Mouse (Mus musculus) intestine, embryonic 14.5 days (tissue): ENCODE data around the gene Oxt. TPM values are rescaled to one million over a fixed set of nuclear protein-coding genes. Genes with fewer than 3 reads are reported as not detected.
A peak's percentile ranks its signal among the peaks of the same experiment; 100 is the strongest.
"Not testable (repeated sequence)": the region's sequence is repeated elsewhere in the genome, so short reads cannot be mapped to it uniquely, and the experiment has no call there.

Source experiments
- ATAC-seq: fragments of 200-750 bp; cut with Nextera tagmentation; replicated peaks from 2 replicates; pipeline ENCODE4 v1.8.0; 2017; ENCODE audit warnings: low read depth, moderate number of reproducible peaks, moderate TSS enrichment, moderate library complexity; ENCODE audit not compliant: low FRiP score, low TSS enrichment
- DNase-seq: peaks from one replicate; pipeline ENCODE4 v3.0.0-alpha.2; 2018; ENCODE audit warnings: low spot score
- H3K27ac ChIP-seq: fragments of 300-500 bp; sonication (generic); 2 replicates; pipeline ENCODE4 v1.5.1; 2014; ENCODE audit warnings: low read depth, mild to moderate bottlenecking, control low read depth
- H3K27me3 ChIP-seq: fragments of 300-500 bp; sonication (generic); replicated peaks from 2 replicates; pipeline ENCODE4 v1.6.1; 2014; ENCODE audit warnings: low read length, control low read depth; ENCODE audit not compliant: control insufficient read depth, insufficient read depth
- H3K36me3 ChIP-seq: fragments of 300-500 bp; sonication (generic); 2 replicates; pipeline ENCODE4 v1.6.1; 2014; ENCODE audit warnings: low read length, control low read depth; ENCODE audit not compliant: control insufficient read depth, insufficient read depth
- H3K4me1 ChIP-seq: fragments of 300-500 bp; sonication (generic); replicated peaks from 2 replicates; pipeline ENCODE4 v1.6.1; 2014; ENCODE audit warnings: low read length, control low read depth, mixed read lengths; ENCODE audit not compliant: control insufficient read depth, insufficient read depth
- H3K4me2 ChIP-seq: fragments of 300-500 bp; sonication (generic); 2 replicates; pipeline ENCODE4 v1.6.1; 2014; ENCODE audit warnings: low read length
- H3K4me3 ChIP-seq: fragments of 300-500 bp; sonication (generic); 2 replicates; pipeline ENCODE4 v1.5.1; 2014; ENCODE audit warnings: low read depth, low read length, control low read depth, mixed read lengths
- H3K9ac ChIP-seq: fragments of 300-500 bp; sonication (generic); 2 replicates; pipeline ENCODE4 v1.6.1; 2014; ENCODE audit warnings: mild to moderate bottlenecking, low read length
- H3K9me3 ChIP-seq: fragments of 300-500 bp; sonication (generic); 2 replicates; pipeline ENCODE4 v1.6.1; 2016; ENCODE audit warnings: low read length, control low read depth; ENCODE audit not compliant: control insufficient read depth
- WGBS: fragments of 180-500 bp; shearing (Covaris S2); extraction: QIAGEN DNeasy Blood & Tissue Kit; methylation state at CpG from one replicate; pipeline ENCODE4 v1.1.7; 2014; 5-methylcytosine and 5-hydroxymethylcytosine counted together
- polyA plus RNA-seq: library from polyadenylated mRNA; unstranded; fragments of >200 nt; fragmentation: Nextera tagmentation; extraction: Ambion mirVana; gene quantifications from 2 replicates; pipeline ENCODE4 v1.2.1, GENCODE M21; 2014

Gene Oxt
- polyA plus RNA-seq, 1 experiment from 2014 or later = not detected

DNA sequence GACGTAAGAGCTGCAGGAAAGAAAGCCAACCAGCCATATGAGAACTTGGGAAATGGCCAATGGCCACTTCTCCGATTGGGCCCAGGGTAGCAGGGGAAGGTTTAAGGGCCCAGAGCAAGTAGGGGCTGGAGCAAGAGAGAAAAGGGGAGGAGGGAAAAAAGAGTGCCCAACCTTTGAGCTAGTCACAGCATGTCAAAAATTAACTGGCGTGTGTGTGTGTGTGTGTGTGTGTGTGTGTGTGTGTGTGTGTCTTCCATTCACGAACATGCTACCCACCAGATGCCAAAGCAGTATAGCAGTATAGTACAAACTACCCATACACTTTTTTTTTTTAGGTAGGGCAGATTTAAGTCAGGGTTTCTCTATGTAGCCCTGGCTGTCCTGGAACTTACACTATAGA lies 7.1 kb upstream of the Oxt start:
- no peak for ATAC-seq
- 82% methylated on average over 4 of the region's 4 CpGs for WGBS
- no peaks in the 10 kb centered on the region for H3K9me3 ChIP-seq

DNA sequence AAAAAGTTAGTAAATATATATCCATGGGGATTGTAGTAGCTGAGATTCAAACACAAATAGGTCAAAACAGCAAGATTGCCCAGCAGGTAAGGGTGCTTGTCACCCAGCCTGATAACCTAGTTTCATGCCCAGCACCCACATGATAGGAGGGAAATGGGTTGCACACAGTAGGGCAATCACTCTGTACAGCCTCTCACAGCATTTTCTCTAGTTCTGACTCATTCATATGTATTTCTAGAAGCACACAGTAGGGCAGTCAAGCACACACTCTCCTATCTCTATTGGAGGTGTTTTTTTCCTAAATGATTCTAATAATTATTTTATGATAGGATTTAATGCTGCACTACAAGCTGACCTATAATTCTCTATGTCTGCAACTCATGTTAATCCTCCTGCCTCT lies 6.0 kb upstream of the Oxt start:
- peaks cover 8% of the 10 kb centered on the region; the same call in 1 of the 2 replicates for H3K27me3 ChIP-seq
- DNase-seq = no peak
- no peak for ATAC-seq
- H3K9ac ChIP-seq = no peak overlapping the region
- no peak overlapping the region for H3K27ac ChIP-seq
- H3K4me1 ChIP-seq = 0 out of 2 replicates have a peak, but pooled peaks cover 2% of the 10 kb centered on the region
- H3K9me3 ChIP-seq = no peaks in the 10 kb centered on the region
- no peak overlapping the region for H3K4me3 ChIP-seq
- peaks cover 24% of the 10 kb centered on the region for H3K36me3 ChIP-seq
- no peak overlapping the region for H3K4me2 ChIP-seq

More for the DNA sequence above, 7.1 kb upstream of the Oxt start:
- no peak overlapping the region for H3K9ac ChIP-seq
- H3K27ac ChIP-seq = no peak overlapping the region
- H3K27me3 ChIP-seq = no peaks in the 10 kb centered on the region
- DNase-seq = no peak
- H3K4me3 ChIP-seq = no peak overlapping the region
- H3K36me3 ChIP-seq = peaks cover 26% of the 10 kb centered on the region
- peaks cover 9% of the 10 kb centered on the region; the same call in 1 of the 2 replicates for H3K4me1 ChIP-seq
- H3K4me2 ChIP-seq = no peak overlapping the region

DNA sequence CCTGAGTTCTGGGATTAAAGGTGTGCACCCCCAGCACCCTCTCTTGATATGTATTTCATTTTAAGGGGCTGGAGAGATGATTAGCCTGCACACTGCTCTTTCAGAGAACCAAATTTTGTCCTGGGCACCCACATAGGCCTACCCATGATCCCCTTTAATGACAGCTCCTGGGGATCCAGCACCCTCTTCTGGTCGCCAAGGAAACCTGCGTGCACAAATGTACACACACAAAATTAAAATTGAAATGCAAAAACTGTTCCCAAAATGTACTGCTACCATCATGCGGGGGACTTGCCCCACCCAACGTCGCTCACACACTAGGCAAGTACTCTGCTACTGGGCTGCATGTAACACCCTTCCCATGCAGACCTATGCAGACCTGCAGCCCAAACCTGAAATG lies 1.0 kb upstream of the Oxt start:
- 79% methylated on average over 5 of the region's 5 CpGs for WGBS
- Histone ChIP-seq H3K36me3 (no peaks in the 10 kb centered on the region), H3K27ac (no peak overlapping the region), H3K4me1 (no peaks in the 10 kb centered on the region), H3K4me3 (no peak overlapping the region), H3K9me3 (no peaks in the 10 kb centered on the region), H3K27me3 (peaks cover 58% of the 10 kb centered on the region), H3K9ac (no peak overlapping the region), H3K4me2 (no peak overlapping the region)
- DNase-seq (no peak), ATAC-seq (no peak)

DNA sequence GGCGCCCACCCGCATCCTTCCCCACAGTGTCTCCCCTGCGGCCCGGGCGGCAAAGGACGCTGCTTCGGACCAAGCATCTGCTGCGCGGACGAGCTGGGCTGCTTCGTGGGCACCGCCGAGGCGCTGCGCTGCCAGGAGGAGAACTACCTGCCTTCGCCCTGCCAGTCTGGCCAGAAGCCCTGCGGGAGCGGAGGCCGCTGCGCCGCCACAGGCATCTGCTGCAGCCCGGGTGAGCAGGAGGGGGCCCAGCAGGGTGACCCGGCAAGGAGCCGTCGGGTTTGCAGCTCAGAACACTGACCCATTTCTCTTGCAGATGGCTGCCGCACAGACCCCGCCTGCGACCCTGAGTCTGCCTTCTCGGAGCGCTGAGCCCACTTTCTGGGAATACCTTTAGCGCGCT lies 591 bp downstream of the Oxt start:
- ATAC-seq, H3K9ac ChIP-seq, H3K36me3 ChIP-seq, H3K4me1 ChIP-seq, H3K27ac ChIP-seq, H3K9me3 ChIP-seq: not testable (repeated sequence)
- Histone ChIP-seq H3K4me3 (peak overlapping the region; percentile 25; the same call in 1 of the 2 replicates), H3K4me2 (peak overlapping the region; percentile 46), H3K27me3 (peaks cover 74% of the 10 kb centered on the region)
- WGBS = 2% methylated on average over 25 of the region's 32 CpGs
- DNase-seq = peak; percentile 63

DNA sequence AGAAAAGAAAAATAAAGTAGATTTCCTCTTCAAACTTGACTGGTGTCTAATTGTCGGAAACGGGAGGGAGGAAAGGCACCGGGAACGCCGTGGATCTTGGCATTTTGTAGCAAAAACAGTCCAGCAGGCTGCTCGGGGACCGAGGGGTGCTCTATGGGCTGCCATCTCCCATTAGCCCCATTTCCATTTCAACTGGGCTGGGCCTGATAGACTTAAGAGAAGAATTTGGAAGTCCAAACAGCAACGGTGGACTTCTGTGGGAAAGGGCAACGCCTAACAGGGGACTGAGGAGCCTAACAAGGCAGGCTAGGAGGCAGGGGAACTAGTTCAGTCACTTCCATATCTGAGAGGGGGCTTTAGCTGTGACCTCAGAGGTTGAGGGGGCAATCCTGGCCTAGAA lies 1.0 kb downstream of the Oxt start:
- DNase-seq (no peak), ATAC-seq (no peak)
- peak overlapping the region; percentile 25; the same call in 1 of the 2 replicates for H3K4me3 ChIP-seq
- H3K4me1 ChIP-seq = 0 out of 2 replicates have a peak, but pooled peaks cover 5% of the 10 kb centered on the region
- H3K9ac ChIP-seq = no peak overlapping the region
- H3K9me3 ChIP-seq = no peaks in the 10 kb centered on the region
- WGBS = 7% methylated on average over 9 of the region's 9 CpGs
- H3K4me2 ChIP-seq = peak overlapping the region; percentile 46
- no peak overlapping the region for H3K27ac ChIP-seq
- H3K36me3 ChIP-seq = no peaks in the 10 kb centered on the region
- peaks cover 79% of the 10 kb centered on the region for H3K27me3 ChIP-seq

DNA sequence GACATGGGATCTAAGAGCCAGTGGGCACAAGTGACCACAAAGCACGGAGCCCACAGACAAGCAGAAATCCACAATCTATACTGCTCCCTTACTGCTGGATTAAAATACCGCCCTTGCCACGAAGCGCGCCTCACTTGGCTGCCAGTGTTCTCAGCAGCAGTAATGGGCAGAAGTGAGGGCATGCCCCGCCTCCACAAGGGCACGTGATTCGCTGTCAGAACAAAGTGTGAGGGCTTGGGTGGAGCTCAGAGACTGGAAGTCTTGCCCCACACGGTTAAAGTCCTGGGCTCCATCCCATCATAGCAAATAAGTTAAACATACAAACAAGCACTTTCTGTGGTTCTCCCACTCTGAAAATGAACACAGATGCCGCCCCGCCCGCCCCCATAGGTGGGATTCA lies 1.7 kb downstream of the Oxt start:
- no peak for ATAC-seq
- no peak overlapping the region for H3K4me2 ChIP-seq
- 5% methylated on average over 12 of the region's 12 CpGs for WGBS

DNA sequence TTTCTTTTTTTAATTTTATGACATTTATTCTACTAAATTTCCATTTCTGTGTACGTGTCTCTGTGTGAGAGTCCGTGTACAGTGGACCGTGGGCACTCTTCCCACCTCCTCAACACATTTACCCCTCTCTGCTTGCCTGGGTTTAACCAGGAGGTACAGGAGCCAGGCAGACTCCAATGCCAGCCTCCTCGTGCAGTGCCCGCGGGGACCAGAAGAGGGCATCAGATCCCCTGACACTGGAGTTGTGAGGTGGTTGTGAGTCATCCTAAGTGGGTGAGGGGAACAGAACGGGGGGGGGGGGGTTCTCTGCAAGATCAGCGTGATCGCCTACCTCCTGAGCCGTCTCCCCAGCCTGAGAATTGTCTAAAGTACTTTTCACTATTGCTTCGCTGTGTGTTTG lies 2.2 kb downstream of the Oxt start:
- Histone ChIP-seq H3K36me3 (no peaks in the 10 kb centered on the region), H3K27ac (no peak overlapping the region), H3K9ac (no peak overlapping the region), H3K4me2 (no peak overlapping the region), H3K4me3 (no peak overlapping the region), H3K4me1 (0 out of 2 replicates have a peak, but pooled peaks cover 5% of the 10 kb centered on the region), H3K9me3 (no peaks in the 10 kb centered on the region), H3K27me3 (peaks cover 89% of the 10 kb centered on the region)
- 11% methylated on average over 11 of the region's 11 CpGs for WGBS
- ATAC-seq (no peak), DNase-seq (peak; percentile 84)

More for the DNA sequence above, 1.7 kb downstream of the Oxt start:
- no peaks in the 10 kb centered on the region for H3K36me3 ChIP-seq
- 0 out of 2 replicates have a peak, but pooled peaks cover 5% of the 10 kb centered on the region for H3K4me1 ChIP-seq
- no peaks in the 10 kb centered on the region for H3K9me3 ChIP-seq
- H3K4me3 ChIP-seq = no peak overlapping the region
- no peak overlapping the region for H3K27ac ChIP-seq
- peaks cover 85% of the 10 kb centered on the region for H3K27me3 ChIP-seq
- no peak overlapping the region for H3K9ac ChIP-seq
- DNase-seq = no peak

DNA sequence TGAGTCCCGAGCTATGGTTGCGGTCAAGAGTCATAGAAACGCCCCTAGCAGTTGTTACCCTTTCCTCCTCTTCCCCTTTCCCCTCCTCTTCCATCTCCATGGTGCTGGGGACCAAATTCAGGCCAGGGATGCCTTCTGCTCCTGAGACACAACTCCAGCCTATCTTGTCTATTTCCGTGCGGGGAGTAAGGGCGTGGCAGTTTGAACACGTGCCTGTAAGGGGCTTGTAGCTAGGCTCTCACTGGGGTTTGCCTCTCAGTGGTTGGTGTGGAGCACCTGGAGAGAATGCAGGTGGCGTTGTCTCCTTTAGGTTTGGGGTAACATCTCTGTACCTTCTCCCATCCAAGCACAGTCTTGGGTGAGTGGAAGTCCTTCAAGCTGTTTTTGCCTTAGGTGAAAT lies 3.8 kb downstream of the Oxt start:
- Histone ChIP-seq H3K4me2 (no peak overlapping the region), H3K36me3 (no peaks in the 10 kb centered on the region), H3K27ac (no peak overlapping the region), H3K4me3 (peak overlapping the region; percentile 33; the same call in 1 of the 2 replicates), H3K27me3 (peaks cover 83% of the 10 kb centered on the region), H3K9me3 (no peaks in the 10 kb centered on the region), H3K9ac (no peak overlapping the region), H3K4me1 (0 out of 2 replicates have a peak, but pooled peaks cover 5% of the 10 kb centered on the region)
- WGBS = 6% methylated on average over 8 of the region's 8 CpGs
- ATAC-seq (no peak), DNase-seq (no peak)

DNA sequence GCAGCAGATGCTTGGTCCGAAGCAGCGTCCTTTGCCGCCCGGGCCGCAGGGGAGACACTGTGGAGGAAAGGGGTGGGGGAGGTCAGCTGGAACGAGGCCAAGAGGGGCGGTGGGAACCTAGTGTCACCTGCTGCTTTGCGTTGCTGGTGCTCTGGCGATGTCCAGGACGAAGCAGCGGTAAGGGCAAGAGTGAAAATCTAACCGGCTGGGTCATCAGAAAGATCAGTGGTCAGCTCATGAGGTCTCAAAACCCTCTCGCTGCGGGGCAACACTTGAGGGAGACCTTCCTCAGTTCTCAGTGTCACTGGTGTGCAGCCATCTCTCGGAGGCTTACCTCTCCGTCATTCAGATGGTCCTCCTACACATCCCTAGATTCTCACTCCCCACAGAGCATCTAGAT lies 5.2 kb downstream of the Oxt start:
- peaks cover 68% of the 10 kb centered on the region for H3K27me3 ChIP-seq
- H3K36me3 ChIP-seq = no peaks in the 10 kb centered on the region
- no peak overlapping the region for H3K27ac ChIP-seq
- peak overlapping the region; percentile 55 for H3K4me2 ChIP-seq
- ATAC-seq (no peak), DNase-seq (no peak)
- 5% methylated on average over 16 of the region's 16 CpGs for WGBS
- H3K9ac ChIP-seq = no peak overlapping the region
- H3K9me3 ChIP-seq = no peaks in the 10 kb centered on the region
- H3K4me1 ChIP-seq = 0 out of 2 replicates have a peak, but pooled peaks cover 5% of the 10 kb centered on the region
- peak overlapping the region; percentile 33 for H3K4me3 ChIP-seq
